Mouse (Mus musculus) CH12.LX (cell line): ENCODE data around the gene Ppm1b. TPM values are rescaled to one million over a fixed set of nuclear protein-coding genes. Genes with fewer than 3 reads are reported as not detected.

Experiments
- DNase-seq: peaks from one replicate; pipeline ENCODE4 v3.0.0-alpha.2; 2013; ENCODE audit errors: extremely low read depth
- H3K27ac ChIP-seq: 2 replicates; pipeline ENCODE4 v1.5.1; 2012; ENCODE audit warnings: low read depth, mild to moderate bottlenecking, control low read depth, moderate library complexity; ENCODE audit not compliant: insufficient read depth
- H3K27me3 ChIP-seq: replicated peaks from 2 replicates; pipeline ENCODE3; 2012; ENCODE audit warnings: inconsistent platforms
- H3K36me3 ChIP-seq, 2 experiments: replicated peaks in 1 of 2; 2 replicates each; pipeline versions ENCODE3 to v1.6.1; 2012; ENCODE audit warnings: inconsistent platforms in 1 of 2, low read length in 1 of 2, mild to moderate bottlenecking in 1 of 2, mixed read lengths in 1 of 2, moderate library complexity in 1 of 2; ENCODE audit not compliant: control insufficient read depth in 1 of 2, insufficient read depth in 1 of 2
- H3K4me1 ChIP-seq, 2 experiments: 2 replicates each; pipeline ENCODE4 v1.6.1; 2012; ENCODE audit warnings: inconsistent platforms in 1 of 2, moderate library complexity in 1 of 2; ENCODE audit not compliant: insufficient read depth in 2 of 2, control insufficient read depth in 1 of 2
- H3K4me2 ChIP-seq: 2 replicates; pipeline ENCODE4 v1.6.1; 2012; ENCODE audit warnings: low read depth, mild to moderate bottlenecking, control low read depth; ENCODE audit not compliant: poor library complexity, insufficient read depth, severe bottlenecking
- H3K4me3 ChIP-seq, 3 experiments: fragments of 150-350 bp in 1 of 3; sonication (generic) in 1 of 3; replicated peaks in 1 of 3; 2 replicates each; pipeline versions ENCODE3 to v1.5.1; 2011 to 2012; ENCODE audit warnings: low read depth in 2 of 3, low read length in 2 of 3, mild to moderate bottlenecking in 2 of 3, moderate library complexity in 2 of 3, control low read depth in 1 of 3, improper control_type of control experiment in 1 of 3, inconsistent platforms in 1 of 3, mixed read lengths in 1 of 3; ENCODE audit not compliant: poor library complexity in 1 of 3
- H3K79me2 ChIP-seq: replicated peaks from 2 replicates; pipeline ENCODE4 v1.6.1; 2012; ENCODE audit warnings: mild to moderate bottlenecking, moderate library complexity; ENCODE audit not compliant: control insufficient read depth, poor library complexity, insufficient read depth, severe bottlenecking; ENCODE audit errors: extremely low read depth
- H3K9ac ChIP-seq: 2 replicates; pipeline ENCODE4 v1.6.1; 2012; ENCODE audit warnings: low read depth, mild to moderate bottlenecking, control low read depth, moderate library complexity; ENCODE audit not compliant: insufficient read depth
- H3K9me3 ChIP-seq: replicated peaks from 2 replicates; pipeline ENCODE3; 2012; ENCODE audit warnings: low read length, inconsistent platforms, mixed read lengths
- BHLHE40 ChIP-seq: IDR thresholded peaks from 2 replicates; pipeline ENCODE4 v1.6.1; 2011; ENCODE audit warnings: mild to moderate bottlenecking, low read depth, low read length, improper control_type of control experiment
- CHD1 ChIP-seq: IDR thresholded peaks from 2 replicates; pipeline ENCODE4 v1.6.1; 2012; ENCODE audit warnings: low read depth, low read length, improper control_type of control experiment, inconsistent platforms
- ETS1 ChIP-seq: conservative IDR thresholded peaks from 2 replicates; pipeline ENCODE4 v1.6.1; 2012; ENCODE audit warnings: low read depth, mild to moderate bottlenecking, inconsistent platforms, low read length, improper control_type of control experiment, moderate library complexity
- HCFC1 ChIP-seq: IDR thresholded peaks from 2 replicates; pipeline ENCODE4 v1.6.1; 2012; ENCODE audit warnings: low read depth, mild to moderate bottlenecking, inconsistent platforms, low read length, improper control_type of control experiment
- IRF4 ChIP-seq: IDR thresholded peaks from 2 replicates; pipeline ENCODE4 v1.6.1; 2014; ENCODE audit warnings: low read depth, mild to moderate bottlenecking, inconsistent platforms, low read length, improper control_type of control experiment
- KAT2A ChIP-seq: IDR thresholded peaks from 2 replicates; pipeline ENCODE4 v1.6.1; 2012; ENCODE audit warnings: low read length, improper control_type of control experiment, inconsistent platforms; ENCODE audit not compliant: insufficient replicate concordance
- MAFK ChIP-seq: IDR thresholded peaks from 2 replicates; pipeline ENCODE4 v1.6.1; 2011; ENCODE audit warnings: low read length, improper control_type of control experiment; ENCODE audit not compliant: insufficient replicate concordance
- MEF2A ChIP-seq: IDR thresholded peaks from 2 replicates; pipeline ENCODE4 v1.6.1; 2014; ENCODE audit warnings: low read depth, mild to moderate bottlenecking, inconsistent platforms, low read length, improper control_type of control experiment, borderline replicate concordance
- NELFE ChIP-seq: IDR thresholded peaks from 2 replicates; pipeline ENCODE4 v1.6.1; 2011; ENCODE audit warnings: low read depth, low read length, improper control_type of control experiment
- NRF1 ChIP-seq: IDR thresholded peaks from 2 replicates; pipeline ENCODE4 v1.6.1; 2014; ENCODE audit warnings: low read depth, mild to moderate bottlenecking, inconsistent platforms, low read length, improper control_type of control experiment, moderate library complexity
- PAX5 ChIP-seq: IDR thresholded peaks from 2 replicates; pipeline ENCODE4 v1.6.1; 2012; ENCODE audit warnings: low read length, inconsistent platforms, mixed read lengths
- RCOR1 ChIP-seq: conservative IDR thresholded peaks from 2 replicates; pipeline ENCODE4 v1.6.1; 2012; ENCODE audit warnings: low read depth, mild to moderate bottlenecking, inconsistent platforms, low read length, improper control_type of control experiment
- SIN3A ChIP-seq: IDR thresholded peaks from 2 replicates; pipeline ENCODE4 v1.6.1; 2012; ENCODE audit warnings: low read length, improper control_type of control experiment, inconsistent platforms
- TBP ChIP-seq: conservative IDR thresholded peaks from 2 replicates; pipeline ENCODE4 v1.6.1; 2011; ENCODE audit warnings: low read depth, low read length, improper control_type of control experiment
- TCF12 ChIP-seq: IDR thresholded peaks from 2 replicates; pipeline ENCODE4 v1.6.1; 2014; ENCODE audit warnings: low read depth, mild to moderate bottlenecking, inconsistent platforms, low read length, improper control_type of control experiment
- UBTF ChIP-seq: IDR thresholded peaks from 2 replicates; pipeline ENCODE4 v1.6.1; 2012; ENCODE audit warnings: low read depth, mild to moderate bottlenecking, inconsistent platforms, low read length, improper control_type of control experiment, moderate library complexity
- USF2 ChIP-seq: conservative IDR thresholded peaks from 2 replicates; pipeline ENCODE4 v1.6.1; 2011; ENCODE audit warnings: low read depth, low read length, improper control_type of control experiment
- ZMIZ1 ChIP-seq: IDR thresholded peaks from 2 replicates; pipeline ENCODE4 v1.6.1; 2012; ENCODE audit warnings: low read depth, mild to moderate bottlenecking, inconsistent platforms, low read length, improper control_type of control experiment
- ZNF384 ChIP-seq: IDR thresholded peaks from 2 replicates; pipeline ENCODE4 v1.6.1; 2012; ENCODE audit warnings: low read depth, low read length, improper control_type of control experiment, inconsistent platforms
- dilution Hi-C: fragments of 300-500 bp; cut with MboI; formaldehyde crosslinking; loops from 2 replicates; pipeline ENCODE4 v1.14.3; 2020; ENCODE audit warnings: low sequenced_read_pairs; ENCODE audit not compliant: extremely low pct_unique_long_range_greater_than_20kb, extremely low pct_ligation_motif_present
- in situ Hi-C: fragments of 300-500 bp; cut with MboI; formaldehyde crosslinking; loops from 3 replicates; pipeline ENCODE4 v1.14.3; 2019; ENCODE audit warnings: low sequenced_read_pairs, low pct_ligation_motif_present, low pct_unique_long_range_greater_than_20kb, mixed read lengths
- polyA plus RNA-seq: library from polyadenylated mRNA; unstranded; fragments of >175 nt; gene quantifications from 2 replicates; pipeline ENCODE4 v1.2.1, GENCODE M21; 2012; ENCODE audit warnings: low read depth; ENCODE audit not compliant: insufficient read length
- total RNA-seq, 2 experiments: library from RNA; depleted of rRNA; stranded (reverse); fragments of 300-350 nt in 1 of 2; fragments of >200 nt in 1 of 2; gene quantifications; 2 replicates each; pipeline ENCODE4 v1.2.3; 2012 to 2014

Ppm1b gene
- total and polyA plus RNA-seq, 3 experiments = 37.7 to 49.6 (median 39.5) TPM

DNA sequence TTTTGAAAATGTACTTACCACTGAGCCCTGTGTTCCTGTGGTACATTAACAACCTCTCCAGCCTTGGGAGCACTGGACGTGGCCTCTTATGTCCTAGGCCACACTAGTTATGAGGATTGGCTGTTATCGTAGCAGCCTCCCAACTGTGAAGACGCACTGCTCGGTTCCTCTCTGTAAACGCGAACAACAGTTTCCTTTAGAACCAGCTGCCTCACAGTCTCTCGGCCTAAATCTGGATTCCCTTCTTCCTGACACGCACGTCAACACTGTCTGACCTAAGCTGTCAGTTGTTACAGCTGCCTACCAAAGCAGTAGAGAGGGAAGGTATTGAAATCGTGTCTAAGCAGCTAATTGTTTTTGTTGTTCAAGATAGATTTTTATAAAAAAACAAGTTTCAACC lies 43.1 kb downstream of the Ppm1b start:
- no peak overlapping the region for H3K27ac ChIP-seq
- DNase-seq = peak; percentile 65
- H3K4me1 ChIP-seq = peaks cover 0 to 44% of the 10 kb centered on the region in 2 experiments; a peak in 2 of 4 replicates
- no peaks in the 10 kb centered on the region for H3K27me3 ChIP-seq
- dilution Hi-C loops = no loop called here
- H3K36me3 ChIP-seq = peaks cover 11 to 53% of the 10 kb centered on the region in 2 experiments
- H3K9me3 ChIP-seq = no peaks in the 10 kb centered on the region
- no peak overlapping the region for H3K4me2 ChIP-seq
- no peak overlapping the region for H3K4me3 ChIP-seq
- TF ChIP-seq MEF2A (no peak), ZMIZ1 (no peak), MAFK (no peak), NELFE (no peak), USF2 (no peak)
- TF ChIP-seq, all 38 proteins: peak for 0
- Histone ChIP-seq H3K9ac (no peak overlapping the region), H3K79me2 (0 out of 2 replicates have a peak, but pooled peaks cover 2% of the 10 kb centered on the region)
- in situ Hi-C loops = no loop called here

DNA sequence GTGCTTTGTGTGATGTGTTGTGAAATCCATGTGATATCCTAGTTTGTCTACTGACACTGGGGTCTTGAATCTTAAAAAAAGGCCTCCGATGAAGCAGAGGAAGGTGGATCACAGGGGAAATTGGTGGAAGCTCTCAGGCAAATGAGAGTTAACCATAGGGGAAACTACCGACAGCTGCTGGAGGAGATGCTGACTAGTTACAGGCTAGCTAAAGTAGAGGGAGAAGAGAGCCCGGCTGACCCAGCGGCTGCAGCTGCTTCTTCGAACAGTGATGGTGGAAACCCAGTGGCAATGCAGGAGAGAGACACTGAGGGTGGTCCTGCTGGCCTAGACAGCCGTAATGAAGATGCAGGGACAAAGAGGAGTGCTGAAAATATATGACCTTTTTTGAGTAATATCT lies 56.9 kb downstream of the Ppm1b start:
- Histone ChIP-seq H3K4me2 (0 out of 2 replicates have a peak overlapping the region, but pooled peaks have one; percentile 8), H3K9ac (no peak overlapping the region), H3K79me2 (no peaks in the 10 kb centered on the region), H3K4me1 (peaks cover 8 to 33% of the 10 kb centered on the region in 2 experiments), H3K4me3 (no peak overlapping the region), H3K27ac (peak overlapping the region; percentile 47; the same call in 1 of the 2 replicates), H3K9me3 (no peaks in the 10 kb centered on the region), H3K36me3 (peaks cover 0 to 30% of the 10 kb centered on the region in 2 experiments), H3K27me3 (no peaks in the 10 kb centered on the region)
- TF ChIP-seq SIN3A (no peak), RCOR1 (no peak), NRF1 (no peak), HCFC1 (no peak), UBTF (peak; percentile 84; the same call in 1 of the 2 replicates), IRF4 (no peak; the same call in 1 of the 2 replicates), ZNF384 (peak; percentile 71), TBP (0 out of 2 replicates have a peak, but pooled peaks have one; percentile 16), PAX5 (no peak), BHLHE40 (no peak), CHD1 (no peak), ETS1 (peak; percentile 55; the same call in 1 of the 2 replicates), TCF12 (peak; percentile 65; the same call in 1 of the 2 replicates), MEF2A (0 out of 2 replicates have a peak, but pooled peaks have one; percentile 23), KAT2A (no peak)
- in situ Hi-C loops = no loop called here
- dilution Hi-C loops = no loop called here
- peak; percentile 84 for DNase-seq
